Mouse (Mus musculus) embryonic fibroblast, embryonic 13.5 days (primary cell): ENCODE data around the gene Itga2b.

Experiments
- CTCF ChIP-seq: IDR thresholded peaks from 2 replicates; pipeline ENCODE4 v1.5.1; 2011; ENCODE audit warnings: mild to moderate bottlenecking, control low read depth, low read length, moderate library complexity, borderline replicate concordance; ENCODE audit not compliant: insufficient read depth
- POLR2A ChIP-seq: IDR thresholded peaks from 2 replicates; pipeline ENCODE4 v1.6.1; 2011; ENCODE audit warnings: low read depth, mild to moderate bottlenecking, control low read depth, low read length, moderate library complexity

DNA sequence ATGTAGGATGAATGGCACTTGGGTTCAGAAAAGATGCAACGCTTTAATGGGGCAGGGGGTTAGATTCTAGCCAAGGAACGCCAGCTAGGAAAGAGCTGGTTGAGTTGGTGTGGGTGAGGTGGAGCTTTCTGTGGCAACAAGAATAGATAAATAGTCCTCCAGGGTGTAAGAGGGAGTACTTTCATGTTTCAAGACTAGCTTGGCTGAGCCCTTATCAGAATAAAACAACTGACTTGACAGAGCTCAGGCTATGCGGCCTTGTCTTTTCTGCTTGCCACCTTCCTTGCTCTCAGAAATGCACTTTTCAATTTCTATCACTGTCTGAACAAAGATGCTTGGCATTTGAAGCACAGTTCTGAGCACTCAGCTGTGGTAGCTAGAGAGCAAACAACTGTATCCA, 5.1 kb upstream of the Itga2b start:
- no peak for TF ChIP-seq POLR2A
- no peak for TF ChIP-seq CTCF
